Mouse (Mus musculus) gastrocnemius, postnatal 25 days (tissue): Measurements from ENCODE around the gene Samhd1. TPM values are rescaled to one million over a fixed set of nuclear protein-coding genes. Genes with fewer than 3 reads are reported as not detected.

ENCODE experiments used
- DNase-seq: peaks from one replicate; pipeline ENCODE4 v3.0.0; 2022
- total RNA-seq, 2 experiments: library from RNA; stranded (reverse); gene quantifications; 1 replicate in 1 of 2; 2 replicates in 1 of 2; pipeline ENCODE4 v1.2.3; 2021

The Samhd1 gene
- total RNA-seq, 2 experiments from 2014 or later = 12.0 to 14.5 TPM

DNA sequence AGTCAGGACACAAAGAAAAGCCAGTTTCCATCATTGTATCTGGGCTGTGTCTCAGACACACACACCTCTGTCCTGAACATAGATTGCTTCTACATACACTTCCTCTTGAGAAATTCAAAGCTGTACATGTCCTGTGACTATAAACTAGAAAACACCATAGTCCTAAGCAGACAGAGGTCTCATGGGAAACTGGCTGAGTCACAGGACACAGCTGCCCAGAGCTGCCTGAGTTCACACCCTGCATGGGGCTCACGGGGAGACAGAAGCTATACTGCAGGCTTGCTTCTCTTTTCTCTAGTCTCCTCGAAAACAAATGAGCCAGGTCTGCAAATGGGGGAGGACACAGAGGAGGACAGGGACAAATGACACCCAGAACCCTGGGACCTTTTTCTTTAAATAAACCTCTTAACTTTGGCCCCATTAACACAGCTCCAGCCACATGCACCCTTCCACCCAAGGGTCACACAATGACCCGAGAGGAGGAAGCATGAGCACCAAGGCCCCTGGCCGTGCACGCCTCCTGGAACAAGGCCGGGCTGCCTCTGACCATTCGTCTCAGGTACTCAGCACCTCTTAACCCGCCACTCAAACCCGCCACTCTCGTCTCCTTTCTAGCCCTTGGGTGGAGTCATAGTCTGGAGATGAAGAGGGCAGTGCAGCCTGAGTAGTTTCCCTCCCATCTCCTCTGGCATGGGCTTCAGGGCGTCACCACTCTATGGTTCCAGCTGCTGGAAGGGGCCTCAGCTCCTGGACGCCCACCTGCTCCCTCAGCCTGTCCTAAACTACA lies 35.3 kb downstream of the Samhd1 start:
- no peak for DNase-seq

- DNase-seq = peak; percentile 43
Measured at GRCm38 (mm10) chr2:157095005-157095755, 39.9 kb downstream of the Samhd1 start.

- DNase-seq = peak; percentile 46
Measured at GRCm38 (mm10) chr2:157092024-157092423, 43.0 kb downstream of the Samhd1 start.

- no peak for DNase-seq
Measured at GRCm38 (mm10) chr2:157087536-157088317, 47.3 kb downstream of the Samhd1 start.

DNA sequence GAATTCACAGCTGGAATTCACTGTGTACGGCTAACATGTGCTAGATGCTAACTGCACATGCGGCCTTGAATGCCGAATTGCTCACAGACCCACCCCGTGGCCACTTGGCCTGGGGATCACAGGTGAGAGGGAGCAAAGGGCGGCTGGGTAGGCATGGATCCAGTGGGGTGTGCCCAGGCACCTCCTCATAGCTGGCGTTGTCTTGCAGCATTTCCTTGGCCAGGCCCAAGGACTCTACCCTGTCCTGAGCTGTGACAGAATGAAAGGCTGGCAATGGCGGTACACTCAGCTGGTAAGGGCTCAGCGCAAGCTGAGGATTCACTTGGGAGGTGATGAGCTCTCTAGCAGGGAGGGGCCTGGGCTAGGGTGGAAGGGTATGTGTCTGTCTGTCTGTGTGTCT lies 48.3 kb downstream of the Samhd1 start, which contains the start of gene Tldc2:
TSS of gene Tldc2 (plus strand) at position 260 of the 400 bp plus-strand sequence.
- no peak for DNase-seq

DNA sequence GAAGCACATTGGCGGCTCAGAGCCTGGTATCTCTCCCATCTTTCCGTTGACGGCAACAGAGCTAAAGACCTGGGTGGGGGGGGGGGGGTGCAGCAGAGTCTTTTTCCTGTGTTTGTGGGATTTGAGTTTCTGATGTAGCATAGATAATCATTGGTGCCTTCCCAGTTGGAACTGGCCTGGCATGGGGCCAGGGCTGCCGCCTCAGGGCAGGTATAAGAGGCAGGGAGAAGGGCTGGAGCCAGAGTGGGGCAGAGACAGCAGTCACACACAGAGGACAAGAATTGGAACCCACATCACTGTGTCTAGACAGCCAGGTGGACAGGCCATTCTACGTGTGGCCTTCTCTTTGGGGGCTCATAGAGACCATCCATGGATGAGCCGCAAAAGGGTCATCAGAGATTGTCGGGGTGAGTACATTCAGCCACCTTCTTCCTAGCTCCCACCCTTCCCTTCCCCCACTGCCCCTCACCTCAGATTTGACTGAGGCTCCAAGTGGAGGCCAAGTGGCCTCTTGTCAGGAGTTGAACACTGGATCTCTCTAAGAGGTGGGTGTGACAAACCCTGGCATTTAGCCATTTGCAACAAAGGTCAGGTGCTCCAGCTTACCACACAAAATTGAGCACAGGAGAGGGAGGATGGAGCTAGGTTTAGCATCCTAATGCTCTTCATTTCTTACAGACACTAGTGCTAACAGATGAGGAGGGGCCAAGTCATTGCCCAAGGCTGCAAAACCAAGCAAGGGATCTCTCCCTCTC lies 50.1 kb downstream of the Samhd1 start:
- DNase-seq = no peak

DNA sequence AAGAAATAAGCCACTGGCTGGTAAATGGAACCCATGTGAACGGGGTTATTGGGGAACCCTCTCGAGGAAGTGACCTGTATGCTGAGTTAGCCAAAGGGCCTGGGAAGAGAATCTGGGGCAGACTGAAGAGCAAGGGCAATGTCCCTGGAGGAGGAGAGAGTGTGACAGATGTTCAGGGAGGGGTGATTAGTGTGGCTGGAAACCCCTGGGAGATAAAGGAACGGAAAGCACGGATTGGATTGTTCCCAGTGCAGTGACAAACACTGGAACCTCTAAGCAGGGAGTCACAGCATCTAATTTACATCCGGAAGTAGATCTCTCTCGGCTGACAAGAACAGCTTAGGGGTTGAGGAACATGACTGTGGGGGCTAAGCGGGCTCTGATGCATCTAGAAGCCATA lies 53.1 kb downstream of the Samhd1 start:
- DNase-seq = no peak

DNA sequence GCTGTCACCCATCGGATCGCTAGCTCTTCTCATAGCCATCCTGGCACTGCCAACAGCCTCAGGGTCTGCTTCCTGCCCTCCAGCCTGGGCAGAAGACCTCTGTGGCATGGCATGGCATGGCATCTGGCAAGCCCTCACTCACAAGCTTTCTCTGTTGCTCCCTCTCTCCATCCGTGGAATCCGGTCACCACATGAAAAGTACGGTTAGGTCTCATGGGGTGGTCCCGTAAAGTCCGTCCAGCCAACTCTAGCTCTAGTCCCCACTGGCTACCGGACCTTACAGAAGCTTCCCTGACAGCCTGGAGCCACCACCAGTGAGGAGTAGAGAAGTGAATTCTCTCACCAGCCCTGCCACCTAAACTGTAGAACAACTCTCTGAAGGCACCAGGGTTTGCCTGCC lies 53.7 kb downstream of the Samhd1 start:
- no peak for DNase-seq

GRCm38 (mm10) chr2:157079701-157080180 lies 55.3 kb downstream of the Samhd1 start:
- DNase-seq = no peak

GRCm38 (mm10) chr2:157078793-157079700 lies 56.0 kb downstream of the Samhd1 start, which contains the start of gene Soga1:
Gene Soga1 (minus strand): TSS chr2:157079254.
- peak; percentile 91 for DNase-seq

DNA sequence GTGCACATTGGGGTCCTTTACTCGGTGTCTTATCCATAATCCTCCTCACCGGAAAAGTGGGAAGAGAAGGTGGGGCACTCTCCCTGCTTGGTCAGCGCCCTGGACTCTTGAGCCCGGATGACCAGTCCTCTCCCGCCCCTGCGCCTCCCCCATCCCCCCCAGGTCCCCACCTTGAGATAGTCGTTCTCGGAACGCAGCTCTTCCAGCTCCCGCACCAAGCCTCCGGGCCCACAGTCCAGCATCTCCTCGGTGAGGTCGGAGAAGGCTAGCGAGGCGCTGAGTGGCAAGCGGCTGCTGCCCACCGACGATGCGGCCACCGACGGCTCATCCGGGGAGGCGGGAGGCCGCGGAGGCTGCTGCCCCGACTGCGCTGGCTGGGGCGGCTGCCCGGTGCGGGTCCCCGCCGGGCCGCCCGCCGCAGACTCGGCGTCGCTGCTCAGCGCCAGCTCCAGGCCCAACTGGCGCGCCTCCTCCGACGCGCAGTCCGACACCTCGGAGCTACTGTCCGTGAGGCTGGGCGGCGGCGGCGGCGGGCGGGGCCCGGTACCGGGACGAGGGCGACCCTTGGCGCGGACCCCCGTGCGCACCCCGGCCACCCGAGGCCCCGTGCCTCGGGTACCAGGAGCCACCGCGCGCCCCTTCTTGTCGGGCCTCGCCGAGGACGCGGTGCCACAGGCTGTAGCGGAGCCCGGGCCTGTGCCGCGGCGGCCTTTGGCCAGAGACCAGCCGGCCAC lies 56.8 kb downstream of the Samhd1 start:
- peak; percentile 42 for DNase-seq

DNA sequence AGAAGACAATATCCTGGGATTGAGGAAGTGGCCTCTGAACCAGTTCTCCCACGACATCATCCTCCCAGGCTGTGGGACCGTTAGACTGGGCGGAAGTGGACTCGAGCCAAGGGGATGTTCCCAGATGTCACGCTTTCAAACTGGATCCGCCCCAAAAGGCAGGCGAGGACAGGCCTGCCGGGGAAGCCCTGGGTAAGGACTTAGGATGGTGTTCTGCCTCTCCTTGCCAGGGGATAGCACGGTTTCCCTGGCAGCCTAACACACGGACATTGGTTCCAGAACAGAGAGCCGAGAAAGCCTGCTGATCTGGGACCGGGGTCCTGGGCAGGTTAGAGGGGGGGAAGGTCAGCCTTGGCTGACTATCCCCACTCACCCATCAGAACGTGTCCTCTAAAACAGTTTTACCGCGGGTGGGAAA lies 57.4 kb downstream of the Samhd1 start:
- peak; percentile 87 for DNase-seq

DNA sequence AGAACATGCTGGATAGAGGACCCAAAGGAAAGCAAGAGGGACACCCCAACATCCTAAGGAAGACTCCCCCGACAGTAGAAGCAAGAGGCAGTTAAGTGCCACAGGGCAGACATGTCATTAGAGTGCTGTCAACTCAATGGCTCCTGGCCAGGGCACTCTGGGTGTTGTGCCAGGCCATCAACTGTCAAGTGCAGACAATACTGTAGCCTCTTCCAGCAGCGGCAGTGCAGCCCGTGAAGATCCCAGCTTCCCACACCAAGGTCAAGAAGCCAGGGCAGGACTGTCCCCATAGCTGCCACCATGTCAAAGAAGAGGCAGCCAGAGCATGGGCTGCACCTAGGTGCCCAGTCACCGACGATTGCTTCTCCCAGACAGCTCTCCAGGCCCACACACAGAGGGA lies 57.9 kb downstream of the Samhd1 start:
- peak; percentile 36 for DNase-seq

DNA sequence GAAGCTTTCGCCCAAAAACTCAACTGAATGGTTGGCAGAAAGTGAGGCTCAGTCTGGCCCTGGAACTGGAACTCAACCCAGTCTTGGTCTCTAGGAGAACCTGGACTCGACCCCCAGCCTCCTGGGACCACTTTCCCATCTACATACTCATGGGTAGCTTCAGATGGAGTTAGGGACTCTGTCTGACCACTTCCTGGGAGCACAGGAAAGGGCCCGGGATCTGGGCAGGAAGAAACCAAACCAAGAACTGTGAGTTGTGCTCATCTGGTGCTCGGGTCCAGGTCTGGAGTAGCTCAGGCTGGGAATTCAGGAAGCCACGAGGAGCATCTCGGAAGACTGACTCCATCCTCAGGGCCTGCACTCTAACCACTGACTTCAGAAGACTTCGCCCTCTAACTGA lies 58.5 kb downstream of the Samhd1 start:
- DNase-seq = no peak

- DNase-seq = no peak
Measured at GRCm38 (mm10) chr2:157075685-157076084, 59.4 kb downstream of the Samhd1 start.

DNA sequence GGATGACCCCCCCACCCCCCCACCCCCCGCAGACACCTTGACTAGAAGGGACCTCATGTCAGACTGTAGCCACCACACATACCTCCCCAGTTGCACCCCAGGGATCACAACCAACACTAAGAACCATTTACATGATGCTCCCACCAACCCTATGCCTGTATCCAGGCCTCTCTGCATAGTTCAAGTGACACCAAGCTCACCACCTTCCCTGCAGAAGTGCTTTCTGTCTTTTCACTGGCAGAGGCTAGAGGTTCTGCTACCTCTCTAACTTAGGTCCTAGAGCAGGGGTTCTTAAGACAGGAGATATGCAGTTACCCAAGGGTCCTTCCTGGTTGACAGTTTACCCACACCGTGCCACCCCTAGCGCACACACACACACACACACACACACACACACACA lies 59.8 kb downstream of the Samhd1 start:
- no peak for DNase-seq

DNA sequence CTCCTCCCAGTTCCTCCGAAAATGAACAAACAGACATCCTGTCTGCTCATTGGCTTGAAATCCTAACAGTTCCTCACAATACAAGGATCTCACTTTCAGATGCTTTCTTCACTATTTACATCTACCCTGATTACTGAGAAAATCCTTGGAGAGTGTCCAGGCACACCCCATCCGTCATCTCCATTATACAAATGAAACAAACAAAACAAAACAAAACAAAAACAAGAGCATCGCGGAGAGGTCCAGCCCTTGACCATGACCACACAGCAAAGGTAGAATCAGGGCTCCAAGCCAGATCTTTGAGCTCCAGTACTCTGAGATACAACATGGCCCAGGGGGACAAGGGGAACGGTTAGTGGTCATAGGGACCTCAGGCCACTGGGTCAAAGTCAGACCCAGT lies 60.3 kb downstream of the Samhd1 start:
- no peak for DNase-seq

DNA sequence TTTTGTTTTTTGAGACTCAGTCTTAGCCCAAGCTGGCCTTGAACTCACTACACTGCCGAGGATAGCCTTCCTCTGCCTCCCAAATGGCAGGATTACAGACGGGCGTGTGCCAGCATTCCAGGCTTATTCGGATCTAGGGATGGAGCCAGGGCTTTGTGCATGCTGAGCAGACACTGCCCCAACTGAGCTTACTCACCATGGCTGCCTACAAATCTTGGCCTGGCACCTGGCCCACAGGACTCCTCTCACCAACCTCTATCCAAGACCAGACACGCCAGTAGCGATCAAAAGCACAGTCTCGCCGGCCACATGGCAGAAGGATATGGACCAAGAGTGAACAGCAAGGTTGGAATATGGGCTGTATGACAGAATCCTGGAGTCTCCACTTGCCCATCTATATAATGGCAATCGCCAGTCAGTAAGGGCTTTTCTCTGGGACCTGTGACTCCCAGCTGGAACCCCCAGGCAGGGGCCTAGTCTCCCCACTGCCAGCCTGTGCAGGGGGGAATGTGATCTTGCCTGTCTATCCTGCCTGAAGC lies 60.8 kb downstream of the Samhd1 start:
- DNase-seq = peak; percentile 33

DNA sequence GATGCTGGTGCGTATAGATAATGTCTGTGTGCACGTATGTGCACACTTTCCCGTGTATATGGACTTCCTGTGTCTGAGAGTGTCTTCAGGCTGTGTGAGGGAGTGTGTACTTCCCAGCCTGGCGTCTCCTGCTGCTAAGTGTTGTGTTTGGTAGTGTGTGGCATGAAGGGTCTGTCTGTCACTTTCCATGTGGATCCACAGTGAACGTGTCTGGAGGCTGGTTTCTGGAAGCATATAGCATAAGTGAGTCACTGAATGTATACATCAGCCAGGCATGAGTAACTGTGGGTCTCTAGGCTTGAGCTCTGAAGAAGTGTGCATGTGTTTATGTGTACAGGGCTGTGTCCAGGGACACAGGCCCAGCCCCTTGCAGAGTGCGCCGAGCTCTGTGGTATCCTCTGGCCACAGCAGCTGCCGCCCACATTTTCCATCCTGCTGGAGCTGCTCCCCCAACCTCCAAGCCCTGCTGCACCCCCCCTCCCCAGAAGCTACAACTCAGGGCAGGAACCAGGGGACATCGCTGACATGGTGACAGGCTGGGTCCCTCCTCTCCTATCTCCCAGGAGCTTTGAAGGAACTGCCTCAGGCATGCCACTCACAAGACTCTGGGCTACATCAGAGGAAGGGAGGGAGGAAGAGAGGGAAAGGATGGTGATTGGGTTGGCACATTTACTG lies 61.5 kb downstream of the Samhd1 start:
- no peak for DNase-seq
